Mouse (Mus musculus) liver, adult 2 months (tissue): ENCODE measurements around the gene Maip1. TPM values are rescaled to one million over a fixed set of nuclear protein-coding genes. Genes with fewer than 3 reads are reported as not detected.

Experiments
- DNase-seq: peaks from one replicate; pipeline ENCODE4 v3.0.0-alpha.2; 2011; ENCODE audit warnings: low read depth, low spot score; ENCODE audit errors: extremely low read depth
- H3K27ac ChIP-seq: fragments of 200-500 bp; replicated peaks from 2 replicates; pipeline ENCODE4 v1.5.1; 2012; ENCODE audit warnings: low read depth, mild to moderate bottlenecking, control low read depth, inconsistent platforms, low read length; ENCODE audit not compliant: insufficient read depth
- H3K27me3 ChIP-seq: fragments of 200-500 bp; 2 replicates; pipeline ENCODE4 v1.6.1; 2012; ENCODE audit warnings: mild to moderate bottlenecking, moderate library complexity, low read length, inconsistent platforms; ENCODE audit not compliant: control insufficient read depth, insufficient read depth
- H3K36me3 ChIP-seq: fragments of 200-500 bp; 2 replicates; pipeline ENCODE4 v1.6.1; 2012; ENCODE audit warnings: low read length, inconsistent platforms; ENCODE audit not compliant: control insufficient read depth, insufficient read depth
- H3K4me1 ChIP-seq: fragments of 200-500 bp; 2 replicates; pipeline ENCODE4 v1.6.1; 2011; ENCODE audit warnings: low read length; ENCODE audit not compliant: control insufficient read depth, insufficient read depth
- H3K4me3 ChIP-seq: fragments of 200-500 bp; 2 replicates; pipeline ENCODE4 v1.5.1; 2011; ENCODE audit warnings: low read depth, mild to moderate bottlenecking, control low read depth, low read length, moderate library complexity; ENCODE audit not compliant: insufficient read depth
- H3K79me2 ChIP-seq: fragments of 200-500 bp; 2 replicates; pipeline ENCODE4 v1.6.1; 2012; ENCODE audit warnings: inconsistent platforms, mild to moderate bottlenecking, low read length, moderate library complexity; ENCODE audit not compliant: control insufficient read depth, insufficient read depth
- H3K9ac ChIP-seq: fragments of 200-500 bp; 2 replicates; pipeline ENCODE4 v1.6.1; 2012; ENCODE audit warnings: low read depth, mild to moderate bottlenecking, control low read depth, inconsistent platforms, low read length
- CTCF ChIP-seq: fragments of 200-500 bp; IDR thresholded peaks from 2 replicates; pipeline ENCODE4 v1.5.1; 2011; ENCODE audit warnings: low read depth, low read length, control low read depth
- POLR2A ChIP-seq: fragments of 200-500 bp; IDR thresholded peaks from 2 replicates; pipeline ENCODE4 v1.6.1; 2011; ENCODE audit warnings: low read length, control low read depth; ENCODE audit not compliant: insufficient read depth; ENCODE audit errors: extremely low read depth
- WGBS: fragments of 180-500 bp; shearing (Covaris S2); methylation state at CpG from one replicate; pipeline ENCODE4 v1.1.7; 2018; 5-methylcytosine and 5-hydroxymethylcytosine counted together
- polyA plus RNA-seq: library from polyadenylated mRNA; depleted of rRNA; stranded (reverse); fragments of >200 nt; gene quantifications from 2 replicates; pipeline ENCODE4 v1.2.3, GENCODE M21; 2012
- total RNA-seq: library from RNA; depleted of rRNA; stranded (reverse); fragments of >200 nt; gene quantifications from 2 replicates; pipeline ENCODE4 v1.2.3, GENCODE M21; 2014

Maip1 gene
- total and polyA plus RNA-seq, 2 experiments = 3.8 to 7.2 TPM

GRCm38 (mm10) chr1:57429786-57430483 lies 23.8 kb downstream of the Maip1 start:
- Histone ChIP-seq H3K79me2 (no peaks in the 10 kb centered on the region), H3K27me3 (no peaks in the 10 kb centered on the region), H3K4me1 (no peaks in the 10 kb centered on the region), H3K4me3 (no peak overlapping the region), H3K36me3 (no peaks in the 10 kb centered on the region), H3K27ac (no peak overlapping the region), H3K9ac (no peak overlapping the region)
- DNase-seq = peak; percentile 19
- 60% methylated on average over 12 of the region's 12 CpGs for WGBS
- TF ChIP-seq CTCF = no peak
- no peak for TF ChIP-seq POLR2A

DNA sequence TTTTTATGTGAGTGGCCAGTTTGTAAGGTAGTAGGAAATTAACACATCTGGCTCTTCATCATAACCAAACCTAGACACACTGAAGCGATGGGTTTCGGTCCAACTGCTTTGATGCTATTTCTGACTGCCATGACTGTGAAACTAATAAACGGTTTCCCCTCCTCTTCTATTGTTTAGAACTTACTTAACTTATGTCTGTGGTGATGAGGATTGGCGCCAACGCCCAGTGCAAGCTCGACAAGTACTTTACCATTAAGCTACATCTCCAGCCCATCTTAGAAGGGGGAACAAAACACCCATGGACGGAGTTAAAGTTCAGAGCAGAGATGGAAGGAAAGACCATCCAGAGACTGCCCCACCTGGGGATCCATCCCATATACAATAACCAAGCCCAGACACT lies 27.0 kb downstream of the Maip1 start:
- no peaks in the 10 kb centered on the region for H3K79me2 ChIP-seq
- H3K27me3 ChIP-seq = no peaks in the 10 kb centered on the region
- no peaks in the 10 kb centered on the region for H3K36me3 ChIP-seq
- peaks cover 2% of the 10 kb centered on the region; the same call in 1 of the 2 replicates for H3K4me1 ChIP-seq
- DNase-seq = no peak
- WGBS = 95% methylated on average over 7 of the region's 7 CpGs
- H3K27ac ChIP-seq = no peak overlapping the region
- no peak overlapping the region for H3K9ac ChIP-seq
- TF ChIP-seq POLR2A = no peak
- no peak for TF ChIP-seq CTCF
- no peak overlapping the region for H3K4me3 ChIP-seq

DNA sequence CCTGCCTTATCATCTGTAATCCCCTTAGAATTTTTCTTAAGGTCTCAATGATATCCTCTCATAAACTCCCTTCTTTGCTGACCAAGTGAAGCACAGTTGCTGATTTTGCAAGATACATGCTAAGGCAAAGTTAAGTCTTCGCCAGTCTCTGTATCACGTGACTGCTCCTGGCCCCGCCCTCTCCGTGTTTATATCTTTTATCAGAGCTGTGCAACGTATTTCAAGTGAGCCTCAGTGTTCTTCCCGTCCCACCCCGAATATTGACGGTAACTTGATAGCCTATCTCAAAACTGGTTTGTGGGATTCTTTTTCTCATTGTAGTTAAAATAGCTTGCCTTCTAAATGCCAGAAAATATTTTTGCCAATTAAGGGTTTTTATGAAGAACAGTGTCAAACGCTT lies 30.3 kb downstream of the Maip1 start:
- peaks cover 2% of the 10 kb centered on the region; the same call in 1 of the 2 replicates for H3K4me1 ChIP-seq
- WGBS = 48% methylated on average over 9 of the region's 9 CpGs
- DNase-seq = peak; percentile 23
- H3K27me3 ChIP-seq = no peaks in the 10 kb centered on the region
- no peak for TF ChIP-seq CTCF
- no peak for TF ChIP-seq POLR2A
- H3K79me2 ChIP-seq = no peaks in the 10 kb centered on the region
- H3K4me3 ChIP-seq = no peak overlapping the region
- no peaks in the 10 kb centered on the region for H3K36me3 ChIP-seq
- H3K9ac ChIP-seq = no peak overlapping the region
- H3K27ac ChIP-seq = peak overlapping the region; percentile 47; the same call in 1 of the 2 replicates

- Histone ChIP-seq H3K27ac (peak overlapping the region; percentile 73), H3K27me3 (no peaks in the 10 kb centered on the region), H3K36me3 (no peaks in the 10 kb centered on the region), H3K4me1 (peaks cover 2% of the 10 kb centered on the region; the same call in 1 of the 2 replicates), H3K79me2 (no peaks in the 10 kb centered on the region), H3K9ac (peak overlapping the region; percentile 38; the same call in 1 of the 2 replicates), H3K4me3 (no peak overlapping the region)
- 59% methylated on average over 9 of the region's 9 CpGs for WGBS
- TF ChIP-seq POLR2A = no peak
- TF ChIP-seq CTCF = no peak
- DNase-seq = no peak
These were observed 30.8 kb downstream of the Maip1 start for GRCm38 (mm10) chr1:57436954-57437353.

DNA sequence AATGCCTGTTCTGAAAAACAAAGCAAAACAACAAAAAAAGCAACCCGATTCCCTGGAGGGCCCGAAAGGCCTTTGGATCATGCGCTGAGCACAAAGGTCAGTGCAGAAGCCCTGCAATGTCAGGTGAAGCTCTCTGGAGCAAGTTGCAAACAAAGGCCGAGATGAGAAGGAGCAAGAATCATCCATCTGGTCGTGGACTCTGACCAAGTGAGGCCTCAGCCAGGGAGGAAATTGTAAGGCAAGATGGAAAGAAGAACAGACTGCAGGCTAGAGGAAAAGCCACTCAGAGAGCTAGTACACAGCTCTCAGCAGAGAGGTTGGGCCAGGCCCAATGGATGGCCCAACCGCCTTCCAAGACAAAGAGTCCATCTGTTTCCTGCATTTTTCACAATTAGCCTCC lies 32.9 kb downstream of the Maip1 start:
- Histone ChIP-seq H3K27me3 (no peaks in the 10 kb centered on the region), H3K9ac (no peak overlapping the region), H3K27ac (no peak overlapping the region), H3K79me2 (no peaks in the 10 kb centered on the region), H3K36me3 (no peaks in the 10 kb centered on the region), H3K4me1 (peaks cover 2% of the 10 kb centered on the region; the same call in 1 of the 2 replicates), H3K4me3 (no peak overlapping the region)
- no peak for DNase-seq
- no peak for TF ChIP-seq POLR2A
- TF ChIP-seq CTCF = no peak
- 69% methylated on average over 6 of the region's 6 CpGs for WGBS

DNA sequence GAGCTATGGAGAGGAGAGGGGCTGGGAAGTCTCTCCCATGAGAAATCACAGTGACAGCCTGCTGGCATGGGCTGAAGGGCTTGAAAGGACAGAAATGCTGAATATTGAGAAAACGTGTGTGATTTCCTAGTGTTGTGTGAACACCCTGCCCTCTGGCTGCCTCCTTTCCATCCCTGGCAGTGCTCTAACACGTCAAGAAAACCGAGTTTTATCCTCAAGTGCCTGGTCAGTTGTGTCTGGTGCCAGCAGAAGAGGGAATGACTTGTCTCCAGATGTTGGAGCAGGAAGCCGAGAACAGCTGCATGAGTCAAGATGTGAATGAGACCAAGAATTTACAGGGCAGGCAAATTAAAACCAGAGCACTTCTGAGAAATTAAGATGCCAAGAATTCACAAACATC lies 34.6 kb downstream of the Maip1 start:
- H3K4me3 ChIP-seq = no peak overlapping the region
- WGBS = 55% methylated on average over 4 of the region's 4 CpGs
- TF ChIP-seq POLR2A (no peak), CTCF (no peak)

More for the DNA sequence above, 34.6 kb downstream of the Maip1 start:
- no peak overlapping the region for H3K27ac ChIP-seq
- no peak for DNase-seq
- no peaks in the 10 kb centered on the region for H3K36me3 ChIP-seq
- no peaks in the 10 kb centered on the region for H3K27me3 ChIP-seq
- H3K9ac ChIP-seq = no peak overlapping the region
- peaks cover 2% of the 10 kb centered on the region; the same call in 1 of the 2 replicates for H3K4me1 ChIP-seq
- H3K79me2 ChIP-seq = no peaks in the 10 kb centered on the region
